In genomic region chr11:96780306-96780705, GRCm38 (mm10) we compare ENCODE assay signal across 24 mouse cellular contexts. TPM values are rescaled to one million over a fixed set of nuclear protein-coding genes. Genes with fewer than 3 reads are reported as not detected.
DNase-seq lines count a peak whose midpoint lies in the region; ATAC-seq and TF ChIP-seq lines count a peak whose summit lies in the region.
"Had no signal": no experiment of that assay in that cellular context is flagged by ENCODE, and none has a peak within 500 bp of the region (broad histone marks: within the 10 kb centered on the region; RNA-seq: fewer than 3 reads in every experiment).

No protein-coding gene starts in this region.

- H3K27me3 ChIP-seq in E14TG2a.4 (ENCODE audit: insufficient read depth, low read length) (no peaks in the 10 kb centered on the region), ES-Bruce4 (ENCODE audit: control insufficient read depth, insufficient read depth, low read length, poor library complexity, severe bottlenecking) (no peaks in the 10 kb centered on the region)
- H3K27me3 ChIP-seq in forebrain, embryonic 16.5 days (replicated peaks; ENCODE audit: control insufficient read depth, insufficient read depth, low read length), result no peaks in the 10 kb centered on the region
- H3K27me3 ChIP-seq: embryonic facial prominence, embryonic 13.5 days; embryonic facial prominence, embryonic 15.5 days had no signal

- 67% methylated on average over 5 of the region's 5 CpGs for WGBS in forebrain, embryonic 16.5 days

- H3K4me2 ChIP-seq in forebrain, embryonic 16.5 days (ENCODE audit: low read length), result no peak overlapping the region
- H3K4me2 ChIP-seq: embryonic facial prominence, embryonic 13.5 days; embryonic facial prominence, embryonic 15.5 days; forebrain, embryonic 12.5 days had no signal

- ATAC-seq in forebrain, embryonic 16.5 days, result no peak
- ATAC-seq: forebrain, embryonic 14.5 days; forebrain, postnatal 0 days had no signal

- in situ Hi-C loops in ES-E14 (cut with MboI; ENCODE audit: low sequenced_read_pairs in 2 of 2, unreplicated experiment in 2 of 2), result no loop called here

- peak overlapping the region; percentile 95 for H3K27ac ChIP-seq in ES-Bruce4 (ENCODE audit: insufficient read depth, low read length)
- peak overlapping the region; percentile 89 for H3K27ac ChIP-seq in ES-E14 (ENCODE audit: insufficient read depth, low read depth, low read length, poor library complexity, severe bottlenecking)
- H3K27ac ChIP-seq in forebrain, embryonic 16.5 days (ENCODE audit: low read length), result no peak overlapping the region
- H3K27ac ChIP-seq: embryonic facial prominence, embryonic 13.5 days; embryonic facial prominence, embryonic 15.5 days; forebrain, embryonic 10.5 days; forebrain, embryonic 12.5 days had no signal

- H3K36me3 ChIP-seq in E14TG2a.4 (ENCODE audit: insufficient read depth, low read length) (peaks cover 7% of the 10 kb centered on the region), ES-Bruce4 (ENCODE audit: control insufficient read depth, insufficient read depth, low read length, poor library complexity, severe bottlenecking) (no peaks in the 10 kb centered on the region), ES-E14 (ENCODE audit: control insufficient read depth, insufficient read depth, low read length, poor library complexity, severe bottlenecking) (no peaks in the 10 kb centered on the region)
- H3K36me3 ChIP-seq in forebrain, embryonic 16.5 days (ENCODE audit: control insufficient read depth, insufficient read depth), result no peaks in the 10 kb centered on the region
- H3K36me3 ChIP-seq: embryonic facial prominence, embryonic 13.5 days; embryonic facial prominence, embryonic 15.5 days; forebrain, embryonic 10.5 days; forebrain, embryonic 12.5 days had no signal

- H3K9me3 ChIP-seq in E14TG2a.4 (ENCODE audit: low read length) (no peaks in the 10 kb centered on the region), ES-Bruce4 (replicated peaks; ENCODE audit: control insufficient read depth, insufficient read depth, low read length, poor library complexity, severe bottlenecking) (no peaks in the 10 kb centered on the region), ES-E14 (ENCODE audit: control insufficient read depth, insufficient read depth, low read depth, low read length) (no peaks in the 10 kb centered on the region)
- no peaks in the 10 kb centered on the region for H3K9me3 ChIP-seq in forebrain, embryonic 16.5 days (ENCODE audit: control insufficient read depth, low read length)
- H3K9me3 ChIP-seq: embryonic facial prominence, embryonic 13.5 days; embryonic facial prominence, embryonic 15.5 days; forebrain, embryonic 10.5 days; forebrain, embryonic 12.5 days had no signal

- H3K9ac ChIP-seq in ES-Bruce4 (ENCODE audit: low read depth, poor library complexity, severe bottlenecking) (peak overlapping the region; percentile 55), ES-E14 (ENCODE audit: insufficient read depth, low read depth, low read length, poor library complexity, severe bottlenecking) (peak overlapping the region; percentile 65; the same call in 1 of the 2 replicates)
- H3K9ac ChIP-seq in forebrain, embryonic 16.5 days (replicated peaks; ENCODE audit: low read depth, low read length), result no peak overlapping the region
- H3K9ac ChIP-seq: embryonic facial prominence, embryonic 13.5 days; embryonic facial prominence, embryonic 15.5 days; forebrain, embryonic 12.5 days; forebrain, postnatal 0 days had no signal

- DNase-seq in ES-E14 (ENCODE audit: low read depth, low spot score), result no peak
- DNase-seq in ZHBTc4 (ENCODE audit: low read depth, low spot score), result peak; percentile 72
- no peak for DNase-seq in lung, postnatal 4 days
- DNase-seq in thymus, postnatal 0 days (ENCODE audit: low spot score), result no peak
- DNase-seq: adrenal gland, adult 2 months; adrenal gland, postnatal 10 days; adrenal gland, postnatal 25 days; cerebellum, adult 11 months; cerebellum, adult 18-20 months; cerebellum, adult 8-10 months; cerebellum, adult 9-11 months; cerebellum, postnatal 14 days; cerebellum, postnatal 36 days; embryo, embryonic 11 days; forebrain, postnatal 0 days had no signal

- TF ChIP-seq CTCF in E14TG2a.4 (conservative IDR thresholded peaks at IDR 0.05; ENCODE audit: low read length) (no peak), ES-Bruce4 (IDR thresholded peaks at IDR 0.05; ENCODE audit: low read depth, low read length) (no peak)

- H3K4me1 ChIP-seq in E14TG2a.4 (replicated peaks; ENCODE audit: low read depth, low read length) (peaks cover 73% of the 10 kb centered on the region), ES-Bruce4 (ENCODE audit: control insufficient read depth, insufficient read depth, low read length) (peaks cover 3% of the 10 kb centered on the region), ES-E14 (ENCODE audit: control insufficient read depth in 2 of 2, insufficient read depth in 2 of 2, low read length in 2 of 2, poor library complexity in 1 of 2) (peaks cover 3 to 9% of the 10 kb centered on the region in 2 experiments; a peak in 2 of 4 replicates)
- H3K4me1 ChIP-seq in forebrain, embryonic 16.5 days (replicated peaks; ENCODE audit: control insufficient read depth, insufficient read depth, low read length), result peaks cover 14% of the 10 kb centered on the region

- TF ChIP-seq POLR2A in ES-Bruce4 (IDR thresholded peaks at IDR 0.05; ENCODE audit: insufficient read depth, low read length), result peak; percentile 55

- peak overlapping the region; percentile 44 for H3K4me3 ChIP-seq in E14TG2a.4 (replicated peaks; ENCODE audit: low read length)
- peak overlapping the region; percentile 39 for H3K4me3 ChIP-seq in ES-Bruce4 (ENCODE audit: low read depth, low read length)
- peak overlapping the region; percentile 14 to 35; a peak in 3 of 4 replicates for H3K4me3 ChIP-seq in ES-E14 (ENCODE audit: insufficient read depth in 1 of 2, low read depth in 1 of 2, low read length in 2 of 2, poor library complexity in 1 of 2, severe bottlenecking in 1 of 2)
- no peak overlapping the region for H3K4me3 ChIP-seq in forebrain, embryonic 16.5 days (replicated peaks; ENCODE audit: low read length)
- H3K4me3 ChIP-seq: embryonic facial prominence, embryonic 13.5 days; embryonic facial prominence, embryonic 15.5 days; erythroblast, embryonic 14.5 days; forebrain, embryonic 10.5 days; forebrain, embryonic 12.5 days had no signal

- no peak for TF ChIP-seq EP300 in ES-Bruce4 (IDR thresholded peaks at IDR 0.05; ENCODE audit: insufficient read depth, low read depth, low read length)

TF ChIP-seq in ES-E14, 5 proteins besides CTCF, POLR2A, EP300 and RAD21:
- TF ChIP-seq ZC3H11A (IDR thresholded peaks at IDR 0.05; ENCODE audit: borderline replicate concordance, low read depth, low read length) (no peak), HCFC1 (IDR thresholded peaks at IDR 0.05; ENCODE audit: borderline replicate concordance, insufficient read depth, low read length) (no peak), MAFK (IDR thresholded peaks at IDR 0.05; ENCODE audit: insufficient read depth, low read depth, low read length) (peak; percentile 41; the same call in 1 of the 2 replicates)

RNA-seq across cellular contexts. Expression of gene Snx11, which starts 2.9 kb away (rescaled TPM):
- polyA plus RNA-seq in ES-Bruce4 (2011; ENCODE audit: insufficient read depth, insufficient read length, low read depth, missing spikeins), result 27.3 and 31.1 TPM in 2 replicates
- 55.6 and 57.6 TPM in 2 replicates for total RNA-seq in ES-E14 (2012; rRNA removed)
- 16.0 and 18.6 TPM in 2 replicates for polyA plus RNA-seq in thymus, postnatal 0 days (2015; fragmentation: Nextera tagmentation; extraction: Ambion mirVana)
- polyA plus RNA-seq in forebrain, embryonic 16.5 days (2015; fragmentation: Nextera tagmentation; extraction: Ambion mirVana), result 43.1 and 44.1 TPM in 2 replicates

RNA-seq across cellular contexts. Expression of gene Cbx1, which starts 8.6 kb away (rescaled TPM):
- polyA plus RNA-seq in ES-Bruce4 (2011; ENCODE audit: insufficient read depth, insufficient read length, low read depth, missing spikeins), result 201 and 202 TPM in 2 replicates
- total RNA-seq in ES-E14 (2012; rRNA removed), result 112 and 153 TPM in 2 replicates
- 129 and 132 TPM in 2 replicates for polyA plus RNA-seq in thymus, postnatal 0 days (2015; fragmentation: Nextera tagmentation; extraction: Ambion mirVana)
- polyA plus RNA-seq in forebrain, embryonic 16.5 days (2015; fragmentation: Nextera tagmentation; extraction: Ambion mirVana), result 87.7 and 93.3 TPM in 2 replicates

RNA-seq across cellular contexts. Expression of gene Nfe2l1, which starts 49.5 kb away (rescaled TPM):
- polyA plus RNA-seq in ES-Bruce4 (2011; ENCODE audit: insufficient read depth, insufficient read length, low read depth, missing spikeins), result 181 and 194 TPM in 2 replicates
- 166 and 208 TPM in 2 replicates for total RNA-seq in ES-E14 (2012; rRNA removed)
- 34.9 and 40.6 TPM in 2 replicates for polyA plus RNA-seq in thymus, postnatal 0 days (2015; fragmentation: Nextera tagmentation; extraction: Ambion mirVana)
- 64.8 and 68.2 TPM in 2 replicates for polyA plus RNA-seq in forebrain, embryonic 16.5 days (2015; fragmentation: Nextera tagmentation; extraction: Ambion mirVana)
